Mouse (Mus musculus) liver, embryonic 14.5 days (tissue): ENCODE measurements around the gene Mrpl54. TPM values are rescaled to one million over a fixed set of nuclear protein-coding genes. Genes with fewer than 3 reads are reported as not detected.
A peak's percentile ranks its signal among the peaks of the same experiment; 100 is the strongest.

Experiments
- ATAC-seq: fragments of 200-750 bp; cut with Nextera tagmentation; 2 replicates; pipeline ENCODE4 v1.8.0; 2017; ENCODE audit warnings: moderate number of reproducible peaks, mild to moderate bottlenecking, moderate library complexity; ENCODE audit not compliant: insufficient read depth
- DNase-seq, 3 experiments: peaks; one replicate each; pipeline ENCODE4 v3.0.0-alpha.2; 2012 to 2013; ENCODE audit warnings: low read depth in 3 of 3, low spot score in 3 of 3
- H3K27ac ChIP-seq: fragments of 300-500 bp; sonication (generic); 2 replicates; pipeline ENCODE4 v1.5.1; 2014; ENCODE audit warnings: moderate library complexity, mild to moderate bottlenecking, control low read depth, inconsistent platforms
- H3K27me3 ChIP-seq: fragments of 300-500 bp; sonication (generic); 2 replicates; pipeline ENCODE4 v1.6.1; 2014; ENCODE audit warnings: mild to moderate bottlenecking, low read length, moderate library complexity; ENCODE audit not compliant: control insufficient read depth, insufficient read depth
- H3K36me3 ChIP-seq: fragments of 300-500 bp; sonication (generic); replicated peaks from 2 replicates; pipeline ENCODE4 v1.6.1; 2014; ENCODE audit warnings: low read depth; ENCODE audit not compliant: control insufficient read depth, insufficient read depth
- H3K4me1 ChIP-seq, 2 experiments: fragments of 200-500 bp in 1 of 2; fragments of 300-500 bp in 1 of 2; sonication (generic) in 1 of 2; replicated peaks; 2 replicates each; pipeline ENCODE4 v1.6.1; 2012 to 2014; ENCODE audit warnings: antibody characterized with exemption in 1 of 2, inconsistent platforms in 1 of 2, low read length in 1 of 2; ENCODE audit not compliant: control insufficient read depth in 2 of 2, insufficient read depth in 2 of 2
- H3K4me2 ChIP-seq: fragments of 300-500 bp; sonication (generic); 2 replicates; pipeline ENCODE4 v1.6.1; 2014; ENCODE audit warnings: low read depth, mild to moderate bottlenecking, control low read depth, moderate library complexity
- H3K4me3 ChIP-seq, 2 experiments: fragments of 200-500 bp in 1 of 2; fragments of 300-500 bp in 1 of 2; sonication (generic) in 1 of 2; 2 replicates each; pipeline ENCODE4 v1.5.1; 2012 to 2014; ENCODE audit warnings: low read depth in 2 of 2, low read length in 2 of 2, mild to moderate bottlenecking in 2 of 2, control low read depth in 1 of 2, inconsistent platforms in 1 of 2, moderate library complexity in 1 of 2; ENCODE audit not compliant: insufficient read depth in 1 of 2
- H3K9ac ChIP-seq: fragments of 300-500 bp; sonication (generic); replicated peaks from 2 replicates; pipeline ENCODE4 v1.6.1; 2014; ENCODE audit warnings: mild to moderate bottlenecking, control low read depth, moderate library complexity
- H3K9me3 ChIP-seq: fragments of 300-500 bp; sonication (generic); 2 replicates; pipeline ENCODE4 v1.6.1; 2016; ENCODE audit warnings: low read length, mixed read lengths; ENCODE audit not compliant: control insufficient read depth
- CTCF ChIP-seq: IDR thresholded peaks from 2 replicates; pipeline ENCODE4 v1.5.1; 2016; ENCODE audit warnings: antibody characterized with exemption, low read depth, control low read depth
- EP300 ChIP-seq: IDR thresholded peaks from 2 replicates; pipeline ENCODE4 v1.6.1; 2016; ENCODE audit warnings: antibody characterized with exemption, low read depth
- WGBS: fragments of 180-500 bp; shearing (Covaris S2); extraction: QIAGEN DNeasy Blood & Tissue Kit; methylation state at CpG from one replicate; pipeline ENCODE4 v1.1.7; 2014; ENCODE audit not compliant: insufficient replicate concordance; 5-methylcytosine and 5-hydroxymethylcytosine counted together
- polyA plus RNA-seq, 2 experiments: library from polyadenylated mRNA; depleted of rRNA in 1 of 2; stranded (reverse) in 1 of 2; unstranded in 1 of 2; fragments of >200 nt; fragmentation: Nextera tagmentation in 1 of 2; extraction: Ambion mirVana in 1 of 2; gene quantifications; 2 replicates each; pipeline versions ENCODE4 v1.2.1 to v1.2.3; 2012 to 2014

Gene Mrpl54
- polyA plus RNA-seq, 2 experiments: 49.9 to 113 TPM

GRCm38 (mm10) chr10:81244146-81244545 lies 22.6 kb downstream of the Mrpl54 start:
- Histone ChIP-seq H3K36me3 (no peaks in the 10 kb centered on the region), H3K27me3 (peaks cover 24% of the 10 kb centered on the region), H3K9me3 (no peaks in the 10 kb centered on the region), H3K4me1 (no peaks in the 10 kb centered on the region), H3K9ac (no peak overlapping the region), H3K4me3 (no peak overlapping the region), H3K27ac (no peak overlapping the region), H3K4me2 (no peak overlapping the region)
- no peak for ATAC-seq
- 57% methylated on average over 4 of the region's 4 CpGs for WGBS
- TF ChIP-seq EP300 (no peak), CTCF (no peak)
- DNase-seq: no peak

- no peak overlapping the region for H3K4me2 ChIP-seq
- H3K27ac ChIP-seq: no peak overlapping the region
- no peaks in the 10 kb centered on the region for H3K9me3 ChIP-seq
- H3K4me1 ChIP-seq: no peaks in the 10 kb centered on the region
- H3K27me3 ChIP-seq: peaks cover 28% of the 10 kb centered on the region
- TF ChIP-seq EP300: no peak
- TF ChIP-seq CTCF: no peak
- no peak overlapping the region for H3K4me3 ChIP-seq
- no peak overlapping the region for H3K9ac ChIP-seq
- ATAC-seq (no peak), DNase-seq (no peak)
- WGBS: 83% methylated on average over 16 of the region's 16 CpGs
- no peaks in the 10 kb centered on the region for H3K36me3 ChIP-seq
These were observed 24.7 kb downstream of the Mrpl54 start for GRCm38 (mm10) chr10:81242021-81242420.

- peaks cover 28% of the 10 kb centered on the region for H3K27me3 ChIP-seq
- H3K27ac ChIP-seq: no peak overlapping the region
- H3K9me3 ChIP-seq: no peaks in the 10 kb centered on the region
- H3K9ac ChIP-seq: no peak overlapping the region
- TF ChIP-seq EP300: no peak
- peak; percentile 74 for TF ChIP-seq CTCF
- H3K4me2 ChIP-seq: no peak overlapping the region
- ATAC-seq: no peak
- DNase-seq: peak in 2 of 3 experiments; percentile 14 to 33
- WGBS: 20% methylated on average over 13 of the region's 13 CpGs
- no peaks in the 10 kb centered on the region for H3K36me3 ChIP-seq
- H3K4me3 ChIP-seq: no peak overlapping the region
- no peaks in the 10 kb centered on the region for H3K4me1 ChIP-seq
These were observed 25.9 kb downstream of the Mrpl54 start for GRCm38 (mm10) chr10:81240876-81241275.

GRCm38 (mm10) chr10:81238618-81239017 lies 28.1 kb downstream of the Mrpl54 start:
- DNase-seq (no peak), ATAC-seq (no peak)
- Histone ChIP-seq H3K4me1 (no peaks in the 10 kb centered on the region; a peak in 2 of 4 replicates), H3K4me3 (no peak overlapping the region), H3K9me3 (no peaks in the 10 kb centered on the region), H3K4me2 (no peak overlapping the region), H3K27ac (no peak overlapping the region), H3K27me3 (peaks cover 28% of the 10 kb centered on the region), H3K36me3 (no peaks in the 10 kb centered on the region), H3K9ac (no peak overlapping the region)
- TF ChIP-seq CTCF (no peak), EP300 (no peak)
- 81% methylated on average over 2 of the region's 2 CpGs for WGBS

GRCm38 (mm10) chr10:81236471-81237268 lies 30.1 kb downstream of the Mrpl54 start:
- 66% methylated on average over 12 of the region's 12 CpGs for WGBS
- Histone ChIP-seq H3K9me3 (no peaks in the 10 kb centered on the region), H3K27ac (no peak overlapping the region), H3K4me3 (no peak overlapping the region), H3K36me3 (no peaks in the 10 kb centered on the region), H3K4me2 (no peak overlapping the region), H3K27me3 (peaks cover 27% of the 10 kb centered on the region), H3K4me1 (peaks cover 2 to 3% of the 10 kb centered on the region in 2 experiments; a peak in 2 of 4 replicates), H3K9ac (no peak overlapping the region)
- no peak for TF ChIP-seq EP300
- DNase-seq (no peak), ATAC-seq (no peak)
